27 mouse cellular contexts compared by ENCODE assay signal in the genomic region with DNA sequence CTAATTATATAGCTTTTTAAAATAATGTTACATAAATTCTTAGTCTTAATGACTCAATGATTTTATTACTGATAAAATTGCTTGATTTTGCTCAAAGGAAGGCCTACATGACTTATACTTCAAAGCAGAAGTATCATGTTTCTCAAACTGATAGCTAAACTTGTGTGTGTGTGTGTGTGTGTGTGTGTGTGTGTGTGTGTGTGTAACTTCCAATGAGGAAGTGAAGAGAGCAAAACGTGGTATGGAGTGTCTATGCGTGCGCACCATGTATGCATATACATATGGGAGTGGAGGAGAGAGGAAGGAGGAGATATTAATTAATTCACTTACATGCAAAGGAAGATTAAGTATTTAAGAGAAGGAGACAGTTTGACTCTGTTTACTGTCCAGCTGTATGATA.
"Had no signal": no experiment of that assay in that cellular context is flagged by ENCODE, and none has a peak within 500 bp of the region (broad histone marks: within the 10 kb centered on the region; RNA-seq: fewer than 3 reads in every experiment).

No protein-coding gene starts in this region.

- H3K27me3 ChIP-seq: embryonic facial prominence, embryonic 12.5 days; embryonic facial prominence, embryonic 13.5 days; embryonic facial prominence, embryonic 15.5 days; forebrain, embryonic 12.5 days; forebrain, embryonic 13.5 days; forebrain, embryonic 15.5 days had no signal

- ATAC-seq: forebrain, embryonic 13.5 days; forebrain, embryonic 14.5 days; forebrain, embryonic 15.5 days; forebrain, embryonic 16.5 days; forebrain, postnatal 0 days had no signal

- H3K27ac ChIP-seq: embryonic facial prominence, embryonic 10.5 days; embryonic facial prominence, embryonic 12.5 days; embryonic facial prominence, embryonic 13.5 days; embryonic facial prominence, embryonic 15.5 days; forebrain, embryonic 10.5 days; forebrain, embryonic 12.5 days; forebrain, embryonic 13.5 days; forebrain, embryonic 15.5 days; gastrocnemius, adult 2 months; heart, adult 2 months; heart, embryonic 10.5 days had no signal

- H3K4me1 ChIP-seq: embryonic facial prominence, embryonic 10.5 days; embryonic facial prominence, embryonic 12.5 days; embryonic facial prominence, embryonic 13.5 days; embryonic facial prominence, embryonic 15.5 days; forebrain, embryonic 10.5 days; forebrain, embryonic 12.5 days; forebrain, embryonic 13.5 days; forebrain, embryonic 15.5 days; heart, embryonic 10.5 days had no signal

- H3K4me3 ChIP-seq: embryonic facial prominence, embryonic 10.5 days; embryonic facial prominence, embryonic 12.5 days; embryonic facial prominence, embryonic 13.5 days; embryonic facial prominence, embryonic 15.5 days; erythroblast, embryonic 14.5 days; forebrain, embryonic 10.5 days; forebrain, embryonic 12.5 days; forebrain, embryonic 13.5 days; forebrain, embryonic 15.5 days; gastrocnemius, adult 2 months; heart, adult 2 months; heart, embryonic 10.5 days had no signal

- H3K9ac ChIP-seq: embryonic facial prominence, embryonic 12.5 days; embryonic facial prominence, embryonic 13.5 days; embryonic facial prominence, embryonic 15.5 days; forebrain, embryonic 12.5 days; forebrain, embryonic 13.5 days; forebrain, embryonic 15.5 days; forebrain, postnatal 0 days had no signal

- H3K36me3 ChIP-seq: embryonic facial prominence, embryonic 10.5 days; embryonic facial prominence, embryonic 12.5 days; embryonic facial prominence, embryonic 13.5 days; embryonic facial prominence, embryonic 15.5 days; forebrain, embryonic 10.5 days; forebrain, embryonic 12.5 days; forebrain, embryonic 15.5 days; heart, embryonic 10.5 days had no signal

- DNase-seq: cerebellum, adult 9-10 months; cerebellum, adult 9-11 months; cerebellum, postnatal 10 days; cerebellum, postnatal 14 days; cerebellum, postnatal 25 days; embryo, embryonic 11 days; forebrain, postnatal 0 days; gastrocnemius, adult 2 months; gastrocnemius, postnatal 10 days; gastrocnemius, postnatal 14 days; gastrocnemius, postnatal 25 days; gastrocnemius, postnatal 36 days; heart, adult 11 months; heart, adult 18-20 months; heart, adult 2 months had no signal

- H3K9me3 ChIP-seq: embryonic facial prominence, embryonic 10.5 days; embryonic facial prominence, embryonic 12.5 days; embryonic facial prominence, embryonic 13.5 days; embryonic facial prominence, embryonic 15.5 days; forebrain, embryonic 10.5 days; forebrain, embryonic 12.5 days; forebrain, embryonic 13.5 days; forebrain, embryonic 15.5 days; heart, embryonic 10.5 days had no signal
